Mouse (Mus musculus) stomach, postnatal 0 days (tissue): Measurements from ENCODE around the gene Chp1. TPM values are rescaled to one million over a fixed set of nuclear protein-coding genes. Genes with fewer than 3 reads are reported as not detected.
"Not testable (repeated sequence)": the region's sequence is repeated elsewhere in the genome, so short reads cannot be mapped to it uniquely, and the experiment has no call there.

Source experiments
- ATAC-seq: fragments of 200-750 bp; cut with Nextera tagmentation; 2 replicates; pipeline ENCODE4 v1.8.0; 2017; ENCODE audit not compliant: low FRiP score, low TSS enrichment
- DNase-seq: peaks from one replicate; pipeline ENCODE4 v3.0.0-alpha.2; 2016; ENCODE audit warnings: low spot score
- H3K27ac ChIP-seq: fragments of 300-500 bp; sonication (generic); replicated peaks from 2 replicates; pipeline ENCODE4 v1.5.1; 2014; ENCODE audit warnings: mild to moderate bottlenecking, control low read depth
- H3K27me3 ChIP-seq: fragments of 300-500 bp; sonication (generic); 2 replicates; pipeline ENCODE4 v1.6.1; 2014; ENCODE audit warnings: low read length; ENCODE audit not compliant: control insufficient read depth, insufficient read depth
- H3K36me3 ChIP-seq: fragments of 300-500 bp; sonication (generic); 2 replicates; pipeline ENCODE4 v1.6.1; 2014; ENCODE audit warnings: low read length, mixed read lengths; ENCODE audit not compliant: control insufficient read depth, insufficient read depth
- H3K4me1 ChIP-seq: fragments of 300-500 bp; sonication (generic); replicated peaks from 2 replicates; pipeline ENCODE4 v1.6.1; 2014; ENCODE audit warnings: antibody characterized with exemption; ENCODE audit not compliant: control insufficient read depth, insufficient read depth
- H3K4me2 ChIP-seq: fragments of 300-500 bp; sonication (generic); replicated peaks from 2 replicates; pipeline ENCODE4 v1.6.1; 2014; ENCODE audit warnings: low read depth, mild to moderate bottlenecking, control low read depth, moderate library complexity
- H3K4me3 ChIP-seq: fragments of 300-500 bp; sonication (generic); 2 replicates; pipeline ENCODE4 v1.5.1; 2014; ENCODE audit warnings: low read depth, low read length, control low read depth
- H3K9ac ChIP-seq: fragments of 300-500 bp; sonication (generic); 2 replicates; pipeline ENCODE4 v1.6.1; 2014; ENCODE audit warnings: mild to moderate bottlenecking, low read length, control low read depth, mixed read lengths
- H3K9me3 ChIP-seq: fragments of 300-500 bp; sonication (generic); 2 replicates; pipeline ENCODE4 v1.6.1; 2016; ENCODE audit warnings: low read length; ENCODE audit not compliant: control insufficient read depth
- CTCF ChIP-seq: IDR thresholded peaks from 2 replicates; pipeline ENCODE4 v1.5.1; 2016; ENCODE audit warnings: antibody characterized with exemption, low read depth, mild to moderate bottlenecking, moderate library complexity
- EP300 ChIP-seq: optimal IDR thresholded peaks from 2 replicates; pipeline ENCODE3; 2016; ENCODE audit warnings: antibody characterized with exemption
- WGBS: fragments of 180-500 bp; shearing (Covaris S2); extraction: QIAGEN DNeasy Blood & Tissue Kit; methylation state at CpG from one replicate; pipeline ENCODE4 v1.1.7; 2014; 5-methylcytosine and 5-hydroxymethylcytosine counted together
- polyA plus RNA-seq: library from polyadenylated mRNA; unstranded; fragments of >200 nt; fragmentation: Nextera tagmentation; extraction: Ambion mirVana; gene quantifications from 2 replicates; pipeline ENCODE4 v1.2.1, GENCODE M21; 2015

Chp1 gene
- polyA plus RNA-seq = 127 and 134 TPM in 2 replicates

DNA sequence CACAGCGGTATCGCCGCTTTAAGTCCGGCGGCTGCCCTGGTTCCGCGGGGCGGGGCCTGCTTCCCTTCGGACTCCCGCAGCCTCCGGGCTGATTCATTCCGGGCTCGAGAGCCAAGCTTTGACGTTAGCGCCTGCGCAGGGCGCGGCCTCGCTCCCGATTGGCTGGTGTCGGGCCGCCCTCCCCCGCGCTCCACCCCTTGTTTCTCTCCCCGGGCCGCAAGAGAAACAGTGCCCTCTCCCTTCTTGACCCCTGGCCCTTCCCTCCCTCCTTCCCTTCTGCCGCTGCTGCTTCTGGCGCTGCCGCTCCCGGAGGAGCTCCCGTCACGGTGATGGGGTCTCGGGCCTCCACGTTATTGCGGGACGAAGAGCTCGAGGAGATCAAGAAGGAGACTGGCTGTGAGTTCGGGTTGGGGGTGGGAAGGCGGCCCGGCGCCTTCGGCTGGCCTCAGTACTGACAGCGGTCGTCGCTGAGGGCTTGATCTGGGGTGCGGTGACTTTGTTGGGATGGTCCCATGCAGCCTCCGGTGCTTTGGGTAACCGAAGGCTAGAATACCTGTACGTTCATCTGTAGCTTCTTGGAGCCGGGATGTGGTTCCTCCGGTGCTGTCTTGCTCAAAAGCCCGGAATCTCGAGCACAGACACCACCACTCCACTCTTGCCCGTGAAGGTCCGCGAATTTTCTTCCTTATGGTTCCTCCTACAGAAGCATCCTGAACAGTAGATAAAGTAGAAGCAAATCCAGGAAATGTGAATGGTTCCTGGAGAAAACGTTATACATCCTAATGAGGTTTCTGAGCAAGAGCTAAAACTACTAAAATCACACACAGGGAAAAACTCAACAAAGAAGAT is at the start of gene Chp1, which contains the start of gene Exd1:
TSS of gene Chp1 (plus strand) at position 176 of the 849 bp plus-strand sequence.
TSS of gene Exd1 (minus strand) at position 106 of the 849 bp plus-strand sequence.
- H3K4me3 ChIP-seq = peak within 1 kb of the TSS; percentile 81
- H3K27ac ChIP-seq = peak within 1 kb of the TSS; percentile 94
- H3K4me1 ChIP-seq = no peaks in the 10 kb centered on the region
- no peaks in the 10 kb centered on the region for H3K27me3 ChIP-seq
- under 1% methylated on average over 57 of the region's 57 CpGs for WGBS
- no peaks in the 10 kb centered on the region for H3K36me3 ChIP-seq
- peak within 1 kb of the TSS; percentile 84 for H3K9ac ChIP-seq
- DNase-seq = peak; percentile 99
- H3K4me2 ChIP-seq = peak within 1 kb of the TSS; percentile 72
- TF ChIP-seq CTCF (no peak), EP300 (no peak)
- H3K9me3 ChIP-seq = no peaks in the 10 kb centered on the region
- ATAC-seq = peak; percentile 96

GRCm38 (mm10) chr2:119498859-119499258 is 48.6 kb upstream of the Chp1 start:
- DNase-seq = no peak
- no peak for TF ChIP-seq EP300
- TF ChIP-seq CTCF = no peak
- Histone ChIP-seq H3K4me2 (no peak overlapping the region), H3K9ac (no peak overlapping the region), H3K4me1 (no peaks in the 10 kb centered on the region), H3K36me3 (no peaks in the 10 kb centered on the region), H3K9me3 (no peaks in the 10 kb centered on the region), H3K27me3 (no peaks in the 10 kb centered on the region), H3K4me3 (no peak overlapping the region), H3K27ac (no peak overlapping the region)
- ATAC-seq = no peak
- WGBS = 79% methylated on average over 2 of the region's 2 CpGs

DNA sequence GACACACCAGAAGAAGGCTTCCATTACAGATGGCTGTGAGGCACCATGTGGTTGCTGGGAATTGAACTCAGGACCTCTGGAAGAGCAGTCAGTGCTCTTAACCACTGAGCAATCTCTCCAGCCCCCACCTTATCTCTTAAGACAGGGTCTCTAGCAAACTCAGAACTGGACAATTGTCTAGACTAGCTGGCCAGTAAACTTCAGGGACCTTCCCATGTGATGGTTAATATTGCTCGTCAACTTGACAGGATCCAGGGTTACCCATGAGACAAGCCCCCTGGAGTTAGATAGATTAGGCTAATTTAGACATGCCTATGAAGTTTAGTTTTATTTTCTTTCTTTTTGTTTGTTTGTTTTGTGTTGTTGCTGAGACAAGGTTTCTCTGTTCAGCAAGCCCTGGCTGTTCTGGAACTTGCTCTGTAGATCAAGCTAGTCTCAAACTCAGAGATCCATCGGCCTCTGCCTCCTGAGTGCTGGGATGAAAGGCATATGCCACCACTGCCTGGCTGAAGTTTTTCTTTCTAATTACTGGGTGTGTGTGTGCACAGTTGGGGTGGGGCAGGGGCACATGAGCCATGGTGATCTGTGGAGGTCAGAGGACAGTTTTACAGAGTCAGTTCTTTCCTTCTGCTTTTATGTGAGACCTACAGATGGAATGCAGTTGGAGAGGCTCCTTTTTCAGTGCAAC is 46.4 kb upstream of the Chp1 start:
- ATAC-seq = no peak
- Histone ChIP-seq H3K27ac (no peak overlapping the region), H3K9me3 (no peaks in the 10 kb centered on the region), H3K9ac (no peak overlapping the region), H3K4me3 (no peak overlapping the region), H3K4me2 (no peak overlapping the region), H3K4me1 (no peaks in the 10 kb centered on the region), H3K27me3 (no peaks in the 10 kb centered on the region), H3K36me3 (no peaks in the 10 kb centered on the region)
- WGBS = 72% methylated on average over 2 of the region's 2 CpGs
- peak; percentile 33 for DNase-seq
- no peak for TF ChIP-seq CTCF
- TF ChIP-seq EP300 = no peak

DNA sequence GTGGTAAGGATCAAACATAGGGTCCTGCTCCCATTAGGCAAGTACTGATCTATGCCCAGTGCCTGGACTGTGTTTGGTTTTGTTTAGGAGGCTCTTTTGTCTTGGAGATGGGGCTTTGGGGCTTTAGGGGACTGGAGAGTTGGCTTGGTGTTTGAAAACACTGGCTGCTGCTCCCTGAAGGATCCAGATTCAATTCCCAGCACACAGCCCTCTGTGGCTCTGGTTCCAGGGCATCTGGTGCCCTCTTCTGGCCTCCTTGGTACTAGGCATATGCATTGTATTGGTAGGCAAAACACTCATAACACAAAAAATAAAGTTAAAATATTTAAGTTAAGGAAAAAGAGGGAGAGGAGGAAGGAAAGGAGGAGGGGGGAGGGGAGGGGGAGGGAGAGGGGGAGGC is 40.4 kb upstream of the Chp1 start:
- no peak for DNase-seq
- no peaks in the 10 kb centered on the region for H3K9me3 ChIP-seq
- H3K4me3 ChIP-seq = no peak overlapping the region
- peak; percentile 60 for TF ChIP-seq CTCF
- TF ChIP-seq EP300 = no peak
- no peak overlapping the region for H3K27ac ChIP-seq
- no peak overlapping the region for H3K9ac ChIP-seq
- no peaks in the 10 kb centered on the region for H3K36me3 ChIP-seq
- no peak for ATAC-seq
- no peak overlapping the region for H3K4me2 ChIP-seq
- no peaks in the 10 kb centered on the region for H3K4me1 ChIP-seq
- H3K27me3 ChIP-seq = no peaks in the 10 kb centered on the region

DNA sequence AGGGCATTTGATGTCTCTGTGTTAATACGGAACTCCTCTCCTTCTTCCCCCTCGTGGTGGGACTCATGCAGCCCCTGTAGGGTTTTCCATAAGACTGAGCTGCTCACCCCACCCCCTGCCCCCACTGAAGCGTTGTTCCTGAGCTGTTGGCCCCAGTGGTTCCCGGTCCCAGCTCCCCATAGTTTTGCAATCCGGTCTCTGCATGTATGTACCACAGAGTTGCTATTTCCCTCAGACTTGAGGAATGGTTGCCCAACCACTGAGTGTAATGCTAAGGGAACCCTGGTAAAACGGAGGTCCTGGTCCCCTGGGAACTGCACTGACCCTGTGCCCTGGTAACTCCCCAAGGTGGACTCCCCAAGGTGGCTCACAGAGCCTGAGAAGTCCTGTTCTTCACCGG is 39.0 kb upstream of the Chp1 start:
- not testable (repeated sequence) for H3K27ac ChIP-seq, H3K4me3 ChIP-seq, H3K9ac ChIP-seq, H3K4me2 ChIP-seq, ATAC-seq, H3K4me1 ChIP-seq, DNase-seq, H3K9me3 ChIP-seq, H3K36me3 ChIP-seq, H3K27me3 ChIP-seq
- 67% methylated on average over 7 of the region's 7 CpGs for WGBS

DNA sequence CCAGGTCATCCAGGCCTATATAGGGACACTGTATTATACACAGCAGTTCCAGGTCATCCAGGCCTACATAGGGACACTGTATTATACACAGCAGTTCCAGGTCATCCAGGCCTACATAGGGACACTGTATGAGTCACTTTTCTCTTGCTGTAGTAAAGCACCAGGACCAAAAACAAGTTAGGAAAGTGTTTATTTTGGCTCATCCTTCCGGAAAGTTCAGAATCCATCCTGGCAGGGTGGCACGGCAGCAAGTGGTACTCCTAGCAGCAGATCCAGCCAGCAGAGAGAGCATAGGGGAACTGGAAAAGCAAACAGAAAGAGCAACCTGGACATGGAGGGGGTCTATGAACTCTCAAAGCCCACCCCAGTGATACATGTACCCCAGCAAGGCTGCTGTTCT is 36.6 kb upstream of the Chp1 start:
- no peak overlapping the region for H3K4me2 ChIP-seq
- DNase-seq (no peak), ATAC-seq (no peak)
- H3K4me1 ChIP-seq = no peaks in the 10 kb centered on the region
- 66% methylated on average over 2 of the region's 2 CpGs for WGBS
- no peak overlapping the region for H3K4me3 ChIP-seq
- H3K36me3 ChIP-seq = no peaks in the 10 kb centered on the region
- H3K9me3 ChIP-seq = no peaks in the 10 kb centered on the region
- no peak for TF ChIP-seq CTCF
- no peak for TF ChIP-seq EP300
- H3K9ac ChIP-seq = no peak overlapping the region
- no peak overlapping the region for H3K27ac ChIP-seq
- no peaks in the 10 kb centered on the region for H3K27me3 ChIP-seq
